Mouse (Mus musculus): ENCODE results near the gene Mansc1. TPM values are rescaled to one million over a fixed set of nuclear protein-coding genes. Genes with fewer than 3 reads are reported as not detected.
A peak's percentile ranks its signal among the peaks of the same experiment; 100 is the strongest.

Gene Mansc1
- polyA plus RNA-seq, 1 experiment from 2014 or later: 0.54 TPM

DNA sequence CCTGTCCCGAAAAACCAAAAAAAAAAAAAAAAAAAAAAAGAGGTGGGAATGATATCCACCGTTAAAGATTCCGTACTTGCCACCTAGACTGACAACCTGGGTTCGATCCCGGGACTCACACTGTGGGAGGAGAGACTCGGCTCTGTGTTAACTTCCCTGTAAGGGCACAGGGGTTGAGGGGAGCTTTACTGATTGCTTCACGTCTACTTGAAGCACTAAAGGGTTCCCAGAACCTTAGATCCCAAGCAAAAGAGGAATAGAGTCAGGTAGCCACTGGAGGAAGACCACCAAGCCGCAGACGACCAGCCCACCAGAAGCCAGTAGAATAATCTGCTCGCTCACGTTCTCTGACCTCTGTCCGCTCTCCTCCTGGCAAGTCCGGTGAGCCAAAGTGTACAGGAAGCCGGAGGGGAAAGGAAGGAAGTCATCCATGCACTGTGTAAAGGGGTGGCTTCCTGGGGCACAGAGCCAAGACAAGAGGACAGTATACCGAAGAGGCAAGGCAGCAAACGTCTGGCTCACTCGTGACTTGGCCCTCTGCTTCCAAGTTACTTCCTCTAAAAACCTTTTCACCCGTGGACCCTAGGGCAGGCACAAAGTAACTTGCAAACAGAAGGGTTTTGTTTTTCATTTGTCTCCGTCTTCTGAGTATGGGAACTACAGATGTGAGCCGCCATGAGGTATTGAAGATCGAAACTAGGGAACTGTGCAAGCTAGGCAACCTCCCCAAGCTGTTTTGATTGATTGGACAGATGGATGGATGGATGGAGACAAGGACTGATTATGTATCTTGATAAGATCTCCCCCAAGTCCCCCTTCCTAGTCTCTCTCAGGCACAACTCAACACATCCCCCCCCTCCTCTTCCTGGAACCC, 37.5 kb downstream of the Mansc1 start:
- no peaks in the 10 kb centered on the region for H3K9me3 ChIP-seq (replicated peaks)
- H3K4me2 ChIP-seq: peak overlapping the region; percentile 19; the same call in 1 of the 2 replicates
- no peak for DNase-seq
- no peaks in the 10 kb centered on the region for H3K36me3 ChIP-seq
- ATAC-seq (ENCODE audit: low read depth): peak; percentile 47; the same call in 1 of the 2 replicates
- H3K9ac ChIP-seq: no peak overlapping the region
- 30% methylated on average over 21 of the region's 21 CpGs for WGBS (ENCODE audit: insufficient replicate concordance)
- no peak overlapping the region for H3K4me3 ChIP-seq (replicated peaks)
- no peaks in the 10 kb centered on the region for H3K27me3 ChIP-seq
- 0 out of 2 replicates have a peak, but pooled peaks cover 3% of the 10 kb centered on the region for H3K4me1 ChIP-seq (replicated peaks)
- no peak overlapping the region for H3K27ac ChIP-seq

GRCm38 (mm10) chr6:134591614-134592013, 40.7 kb downstream of the Mansc1 start:
- no peak for ATAC-seq (ENCODE audit: low read depth)
- H3K4me3 ChIP-seq (replicated peaks): no peak overlapping the region
- no peaks in the 10 kb centered on the region for H3K36me3 ChIP-seq
- H3K4me2 ChIP-seq: no peak overlapping the region
- 52% methylated on average over 2 of the region's 2 CpGs for whole genome bisulfite sequencing (ENCODE audit: insufficient replicate concordance)
- H3K4me1 ChIP-seq (replicated peaks): 0 out of 2 replicates have a peak, but pooled peaks cover 3% of the 10 kb centered on the region
- H3K27ac ChIP-seq: no peak overlapping the region
- no peak for DNase-seq
- H3K9ac ChIP-seq: no peak overlapping the region
- H3K9me3 ChIP-seq (replicated peaks): no peaks in the 10 kb centered on the region
- H3K27me3 ChIP-seq: no peaks in the 10 kb centered on the region

DNA sequence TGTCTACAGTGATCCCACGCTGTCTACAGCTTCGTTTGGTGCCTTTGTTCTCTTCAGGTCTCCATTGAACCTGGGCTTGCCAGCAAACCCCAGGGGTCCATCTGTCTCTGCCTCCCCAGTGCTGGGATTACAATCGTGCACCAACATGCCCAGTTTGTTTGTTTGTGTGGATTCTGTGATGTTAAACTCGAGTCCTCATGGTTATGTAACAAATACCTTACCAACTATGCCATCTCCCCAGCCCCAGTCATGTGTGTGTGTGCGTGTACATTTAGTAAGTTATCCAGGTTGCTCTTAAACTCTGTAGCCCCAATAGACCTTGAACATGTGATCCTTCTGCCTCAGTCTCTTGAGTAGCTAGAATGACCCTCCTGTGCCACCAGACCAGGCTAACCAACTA, 46.0 kb downstream of the Mansc1 start:
- 56% methylated on average over 5 of the region's 5 CpGs for WGBS (ENCODE audit: insufficient replicate concordance)
- H3K4me1 ChIP-seq (replicated peaks): no peaks in the 10 kb centered on the region
- H3K27me3 ChIP-seq: no peaks in the 10 kb centered on the region
- DNase-seq: no peak
- H3K27ac ChIP-seq: no peak overlapping the region
- no peak overlapping the region for H3K4me2 ChIP-seq
- no peak overlapping the region for H3K9ac ChIP-seq
- no peaks in the 10 kb centered on the region for H3K9me3 ChIP-seq (replicated peaks)
- no peak for ATAC-seq (ENCODE audit: low read depth)
- H3K4me3 ChIP-seq (replicated peaks): no peak overlapping the region
- H3K36me3 ChIP-seq: no peaks in the 10 kb centered on the region

- Histone ChIP-seq H3K27ac (no peak overlapping the region), H3K36me3 (no peaks in the 10 kb centered on the region), H3K4me2 (no peak overlapping the region), H3K27me3 (no peaks in the 10 kb centered on the region), H3K4me1 (replicated peaks) (no peaks in the 10 kb centered on the region), H3K9me3 (replicated peaks) (no peaks in the 10 kb centered on the region), H3K9ac (no peak overlapping the region), H3K4me3 (replicated peaks) (no peak overlapping the region)
- DNase-seq: no peak
- WGBS (ENCODE audit: insufficient replicate concordance): 84% methylated on average over 2 of the region's 2 CpGs
- no peak for ATAC-seq (ENCODE audit: low read depth)
These were observed 47.7 kb downstream of the Mansc1 start for GRCm38 (mm10) chr6:134584616-134585015.

GRCm38 (mm10) chr6:134582110-134582509, 50.2 kb downstream of the Mansc1 start:
- no peak overlapping the region for H3K9ac ChIP-seq
- ATAC-seq (ENCODE audit: low read depth): no peak
- no peak for DNase-seq
- H3K36me3 ChIP-seq: no peaks in the 10 kb centered on the region
- no peaks in the 10 kb centered on the region for H3K27me3 ChIP-seq
- WGBS (ENCODE audit: insufficient replicate concordance): 76% methylated on average over 5 of the region's 5 CpGs
- no peak overlapping the region for H3K27ac ChIP-seq
- H3K4me1 ChIP-seq (replicated peaks): no peaks in the 10 kb centered on the region
- no peak overlapping the region for H3K4me2 ChIP-seq
- no peaks in the 10 kb centered on the region for H3K9me3 ChIP-seq (replicated peaks)
- no peak overlapping the region for H3K4me3 ChIP-seq (replicated peaks)

GRCm38 (mm10) chr6:134579506-134579905, 52.8 kb downstream of the Mansc1 start:
- H3K27me3 ChIP-seq: peaks cover 2% of the 10 kb centered on the region; the same call in 1 of the 2 replicates
- no peak overlapping the region for H3K27ac ChIP-seq

GRCm38 (mm10) chr6:134578039-134578438, 54.2 kb downstream of the Mansc1 start:
- no peak overlapping the region for H3K4me3 ChIP-seq (replicated peaks)
- H3K4me1 ChIP-seq (replicated peaks): no peaks in the 10 kb centered on the region
- WGBS (ENCODE audit: insufficient replicate concordance): 53% methylated on average over 6 of the region's 6 CpGs
- no peak overlapping the region for H3K9ac ChIP-seq
- ATAC-seq (ENCODE audit: low read depth): no peak
- H3K27me3 ChIP-seq: peaks cover 3% of the 10 kb centered on the region; the same call in 1 of the 2 replicates
- no peak for DNase-seq
- H3K4me2 ChIP-seq: no peak overlapping the region
- H3K9me3 ChIP-seq (replicated peaks): no peaks in the 10 kb centered on the region
- H3K36me3 ChIP-seq: no peaks in the 10 kb centered on the region
- no peak overlapping the region for H3K27ac ChIP-seq

More at GRCm38 (mm10) chr6:134579506-134579905, 52.8 kb downstream of the Mansc1 start:
- H3K4me1 ChIP-seq (replicated peaks): no peaks in the 10 kb centered on the region
- no peak for ATAC-seq (ENCODE audit: low read depth)
- no peak overlapping the region for H3K4me2 ChIP-seq
- H3K9ac ChIP-seq: no peak overlapping the region
- H3K4me3 ChIP-seq (replicated peaks): no peak overlapping the region
- H3K9me3 ChIP-seq (replicated peaks): no peaks in the 10 kb centered on the region
- 69% methylated on average over 4 of the region's 4 CpGs for WGBS (ENCODE audit: insufficient replicate concordance)
- DNase-seq: no peak
- no peaks in the 10 kb centered on the region for H3K36me3 ChIP-seq

- Histone ChIP-seq H3K9ac (no peak overlapping the region), H3K9me3 (replicated peaks) (no peaks in the 10 kb centered on the region), H3K4me3 (replicated peaks) (no peak overlapping the region), H3K27me3 (peaks cover 3% of the 10 kb centered on the region; the same call in 1 of the 2 replicates), H3K4me1 (replicated peaks) (no peaks in the 10 kb centered on the region), H3K36me3 (no peaks in the 10 kb centered on the region), H3K4me2 (no peak overlapping the region), H3K27ac (no peak overlapping the region)
- 56% methylated on average over 3 of the region's 3 CpGs for WGBS (ENCODE audit: insufficient replicate concordance)
- ATAC-seq (ENCODE audit: low read depth) (no peak), DNase-seq (no peak)
These were observed 57.0 kb downstream of the Mansc1 start for GRCm38 (mm10) chr6:134575288-134575741.

DNA sequence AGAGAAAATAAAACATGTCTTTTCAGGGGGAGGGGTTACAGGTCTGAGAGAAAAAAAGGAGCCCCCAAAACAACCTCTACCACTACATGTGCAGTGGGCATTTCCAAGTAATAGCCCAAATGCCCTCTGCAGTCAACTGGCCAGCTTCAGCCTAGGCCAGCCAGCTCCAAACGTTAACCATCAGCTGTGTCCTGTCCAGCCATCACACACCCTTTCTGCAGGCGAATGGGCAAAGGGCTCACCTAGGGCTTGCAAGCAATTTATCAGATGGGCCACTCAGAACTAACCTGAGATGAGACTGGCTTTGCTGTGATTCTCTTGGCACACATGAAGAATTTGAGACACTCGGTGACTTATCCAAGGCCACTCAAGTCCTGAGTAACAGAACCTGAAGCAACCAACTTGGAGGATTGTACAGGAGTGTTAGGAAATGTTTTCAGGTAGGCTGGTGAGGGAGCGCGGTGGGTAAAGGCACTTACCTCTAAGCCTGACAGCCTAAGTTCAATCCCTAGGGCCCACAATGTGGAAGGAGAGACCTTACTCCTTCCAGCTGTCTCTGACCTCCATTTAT, 64.2 kb downstream of the Mansc1 start:
- 71% methylated on average over 5 of the region's 5 CpGs for WGBS (ENCODE audit: insufficient replicate concordance)
- ATAC-seq (ENCODE audit: low read depth) (no peak), DNase-seq (no peak)
- Histone ChIP-seq H3K4me2 (no peak overlapping the region), H3K4me3 (replicated peaks) (no peak overlapping the region), H3K9me3 (replicated peaks) (no peaks in the 10 kb centered on the region), H3K27me3 (no peaks in the 10 kb centered on the region), H3K36me3 (no peaks in the 10 kb centered on the region), H3K4me1 (replicated peaks) (peaks cover 27% of the 10 kb centered on the region), H3K9ac (no peak overlapping the region), H3K27ac (no peak overlapping the region)

GRCm38 (mm10) chr6:134566818-134567485, 65.3 kb downstream of the Mansc1 start, which contains the start of gene Lrp6:
TSS of gene Lrp6 (minus strand) at chr6:134566965.
- peak; percentile 66 for DNase-seq
- no peaks in the 10 kb centered on the region for H3K27me3 ChIP-seq
- WGBS (ENCODE audit: insufficient replicate concordance): 1% methylated on average over 69 of the region's 99 CpGs
- peak within 1 kb of the TSS; percentile 85 for H3K9ac ChIP-seq
- H3K9me3 ChIP-seq (replicated peaks): no peaks in the 10 kb centered on the region
- peak within 1 kb of the TSS; percentile 85 for H3K4me2 ChIP-seq
- peak within 1 kb of the TSS; percentile 87 for H3K4me3 ChIP-seq (replicated peaks)
- peak within 1 kb of the TSS; percentile 86 for H3K27ac ChIP-seq
- peaks cover 36% of the 10 kb centered on the region for H3K4me1 ChIP-seq (replicated peaks)
- ATAC-seq (ENCODE audit: low read depth): peak; percentile 85
- H3K36me3 ChIP-seq: no peaks in the 10 kb centered on the region

- Histone ChIP-seq H3K9ac (peak overlapping the region; percentile 85), H3K27me3 (no peaks in the 10 kb centered on the region), H3K27ac (peak overlapping the region; percentile 86), H3K4me2 (peak overlapping the region; percentile 85), H3K4me1 (replicated peaks) (peaks cover 41% of the 10 kb centered on the region), H3K4me3 (replicated peaks) (peak overlapping the region; percentile 87), H3K36me3 (no peaks in the 10 kb centered on the region), H3K9me3 (replicated peaks) (no peaks in the 10 kb centered on the region)
- DNase-seq: no peak
- WGBS (ENCODE audit: insufficient replicate concordance): under 1% methylated on average over 48 of the region's 64 CpGs
- ATAC-seq (ENCODE audit: low read depth): peak; percentile 57
These were observed 66.0 kb downstream of the Mansc1 start for GRCm38 (mm10) chr6:134566248-134566817.
